9 mouse cellular contexts compared by ENCODE assay signal in the genomic region with DNA sequence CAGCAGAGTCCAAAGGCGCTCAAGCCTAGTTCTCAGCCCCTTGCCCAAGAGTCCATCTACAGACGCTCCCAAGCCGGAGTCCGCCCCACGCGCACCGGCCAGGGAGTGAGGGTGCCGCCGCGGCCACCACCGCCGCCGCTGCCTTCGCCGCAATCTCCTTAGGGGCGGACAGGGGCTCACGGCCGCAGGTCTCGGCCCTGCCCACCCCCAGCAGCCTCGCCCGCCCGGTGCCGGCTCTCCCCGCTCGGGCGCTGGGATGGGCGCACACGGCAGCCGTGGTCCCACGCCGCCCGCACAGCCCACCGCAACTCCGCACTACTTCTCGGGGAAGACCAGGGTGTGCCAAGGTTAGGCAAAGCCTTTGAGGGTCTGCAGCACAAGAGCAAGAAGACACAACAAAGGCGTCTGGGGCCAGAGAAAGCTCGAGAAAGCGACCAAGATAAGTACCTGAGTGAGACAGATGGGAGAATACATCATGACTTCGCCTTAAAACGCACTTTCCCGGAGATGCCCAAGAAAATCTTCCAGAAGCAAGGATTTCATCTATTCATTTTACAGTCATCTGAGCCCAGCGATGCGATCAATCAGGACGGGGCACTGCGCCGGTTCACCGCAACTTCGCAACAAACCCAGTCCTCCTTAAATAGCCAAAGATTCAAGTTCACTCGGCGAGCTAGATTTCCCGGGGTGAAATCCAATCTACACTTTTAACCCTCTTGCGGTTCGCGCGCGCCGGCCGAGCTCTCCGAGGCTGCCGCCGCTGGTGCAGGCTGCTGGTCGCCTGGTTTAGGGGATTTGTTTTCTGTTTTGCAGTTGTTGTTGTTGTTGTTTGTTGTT.
DNase-seq lines count a peak whose midpoint lies in the region; ATAC-seq and TF ChIP-seq lines count a peak whose summit lies in the region.
"Had no signal": no experiment of that assay in that cellular context is flagged by ENCODE, and none has a peak within 500 bp of the region (broad histone marks: within the 10 kb centered on the region; RNA-seq: fewer than 3 reads in every experiment).

No protein-coding gene starts in this region.

- no peaks in the 10 kb centered on the region for H3K9me3 ChIP-seq in forebrain, embryonic 13.5 days (replicated peaks)
- no peaks in the 10 kb centered on the region for H3K9me3 ChIP-seq in hindbrain, embryonic 13.5 days
- H3K9me3 ChIP-seq in limb, embryonic 15.5 days, result no peaks in the 10 kb centered on the region

- H3K9ac ChIP-seq in forebrain, embryonic 13.5 days, result peak overlapping the region; percentile 100
- peak overlapping the region; percentile 99 for H3K9ac ChIP-seq in hindbrain, embryonic 13.5 days
- H3K9ac ChIP-seq in limb, embryonic 15.5 days, result peak overlapping the region; percentile 100

- TF ChIP-seq CTCF in olfactory bulb, adult 2 months (IDR thresholded peaks at IDR 0.05; ENCODE audit: insufficient read depth, low read depth, low read length), result 0 out of 2 replicates have a peak, but pooled peaks have one; percentile 3

- WGBS in forebrain, embryonic 13.5 days, result under 1% methylated on average over 62 of the region's 62 CpGs
- WGBS in hindbrain, embryonic 13.5 days, result under 1% methylated on average over 62 of the region's 62 CpGs
- under 1% methylated on average over 62 of the region's 62 CpGs for WGBS in limb, embryonic 15.5 days
- WGBS in olfactory bulb, adult 2 months, result under 1% methylated on average over 62 of the region's 62 CpGs

- peaks cover 32% of the 10 kb centered on the region for H3K4me1 ChIP-seq in forebrain, embryonic 13.5 days
- peaks cover 27% of the 10 kb centered on the region for H3K4me1 ChIP-seq in hindbrain, embryonic 13.5 days (replicated peaks)
- peaks cover 30% of the 10 kb centered on the region for H3K4me1 ChIP-seq in limb, embryonic 15.5 days
- no peaks in the 10 kb centered on the region for H3K4me1 ChIP-seq in olfactory bulb, adult 2 months (ENCODE audit: control insufficient read depth, insufficient read depth, low read length)

- ATAC-seq in forebrain, embryonic 13.5 days, result no peak
- ATAC-seq in hindbrain, embryonic 13.5 days (ENCODE audit: low FRiP score), result no peak
- ATAC-seq in limb, embryonic 15.5 days (ENCODE audit: insufficient number of reproducible peaks, low FRiP score, low TSS enrichment, low read depth), result no peak

- peak overlapping the region; percentile 100 for H3K27ac ChIP-seq in forebrain, embryonic 13.5 days
- H3K27ac ChIP-seq in hindbrain, embryonic 13.5 days, result peak overlapping the region; percentile 99
- H3K27ac ChIP-seq in limb, embryonic 15.5 days, result peak overlapping the region; percentile 100
- peak overlapping the region; percentile 92 for H3K27ac ChIP-seq in olfactory bulb, adult 2 months (ENCODE audit: insufficient read depth, low read depth, low read length)

- no peaks in the 10 kb centered on the region for H3K27me3 ChIP-seq in forebrain, embryonic 13.5 days
- peaks cover 5% of the 10 kb centered on the region; the same call in 1 of the 2 replicates for H3K27me3 ChIP-seq in hindbrain, embryonic 13.5 days
- no peaks in the 10 kb centered on the region for H3K27me3 ChIP-seq in limb, embryonic 15.5 days
- H3K27me3 ChIP-seq: Patski had no signal

- H3K4me2 ChIP-seq in forebrain, embryonic 13.5 days, result peak overlapping the region; percentile 95
- H3K4me2 ChIP-seq in hindbrain, embryonic 13.5 days, result peak overlapping the region; percentile 94
- H3K4me2 ChIP-seq in limb, embryonic 15.5 days, result peak overlapping the region; percentile 87

- peak; percentile 28 for DNase-seq in left cerebral cortex, postnatal 4 days
- no peak for DNase-seq in left cerebral cortex, postnatal 14 days (ENCODE audit: low spot score in 2 of 2)
- DNase-seq in adrenal gland, postnatal 14 days, result peak; percentile 71
- no peak for DNase-seq in natural killer cell, adult 2 months (ENCODE audit: low spot score in 2 of 2)

- intact Hi-C loops in left cerebral cortex, postnatal 4 days (cut with DNase I), result loop anchor here (2.0 to 10.0 kb wide), 4 partner anchors 33 to 940 kb away; no protein-coding TSS in a partner anchor
- intact Hi-C loops in left cerebral cortex, postnatal 14 days (cut with DNase I), result no loop called here

- H3K4me3 ChIP-seq in forebrain, embryonic 13.5 days, result peak overlapping the region; percentile 96
- peak overlapping the region; percentile 84 for H3K4me3 ChIP-seq in hindbrain, embryonic 13.5 days
- peak overlapping the region; percentile 93 for H3K4me3 ChIP-seq in limb, embryonic 15.5 days
- peak overlapping the region; percentile 84 for H3K4me3 ChIP-seq in olfactory bulb, adult 2 months (ENCODE audit: insufficient read depth, low read depth, low read length)

- H3K36me3 ChIP-seq in forebrain, embryonic 13.5 days (ENCODE audit: poor library complexity, severe bottlenecking), result no peaks in the 10 kb centered on the region
- no peaks in the 10 kb centered on the region for H3K36me3 ChIP-seq in hindbrain, embryonic 13.5 days
- H3K36me3 ChIP-seq in limb, embryonic 15.5 days, result no peaks in the 10 kb centered on the region

- no peak for TF ChIP-seq POLR2A in olfactory bulb, adult 2 months (IDR thresholded peaks at IDR 0.05; ENCODE audit: insufficient read depth, low read depth, low read length)

Comparison
In these comparisons a context has a peak if more than half of its experiments do, and no peak if none do; other contexts are left out.
1. DNase-seq: peak in left cerebral cortex, postnatal 4 days (single experiment) and adrenal gland, postnatal 14 days (single experiment); none in left cerebral cortex, postnatal 14 days (0 of 2) and natural killer cell, adult 2 months (0 of 2).
2. Peak in every context shown above with its lines, with median percentiles within 50 percentile points of each other: H3K27ac ChIP-seq, H3K4me2 ChIP-seq, H3K4me3 ChIP-seq and H3K9ac ChIP-seq.